In the genomic region with DNA sequence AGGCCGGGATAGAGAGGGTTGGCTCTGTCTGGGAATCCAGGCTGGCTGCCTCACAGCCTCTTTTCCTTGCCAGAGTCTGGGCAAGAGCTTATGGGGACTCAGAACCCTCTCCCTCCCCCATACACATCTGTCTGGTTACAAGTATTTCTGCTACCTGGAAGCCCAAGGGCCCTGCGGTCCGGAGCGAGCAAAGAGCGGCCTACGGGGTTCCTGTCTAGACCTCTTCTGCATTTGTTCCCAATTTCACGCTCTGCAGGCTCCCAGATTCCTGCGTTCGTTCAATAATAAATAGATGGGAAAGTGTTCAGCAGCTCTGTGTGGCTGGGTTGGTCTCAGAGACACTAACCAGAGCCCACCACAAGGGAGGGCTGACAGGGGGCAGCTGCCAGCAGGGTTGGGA, we compare ENCODE assay signal across 12 mouse cellular contexts. TPM values are rescaled to one million over a fixed set of nuclear protein-coding genes. Genes with fewer than 3 reads are reported as not detected.
DNase-seq lines count a peak whose midpoint lies in the region; ATAC-seq and TF ChIP-seq lines count a peak whose summit lies in the region.
"Had no signal": no experiment of that assay in that cellular context is flagged by ENCODE, and none has a peak within 500 bp of the region (broad histone marks: within the 10 kb centered on the region; RNA-seq: fewer than 3 reads in every experiment).

No protein-coding gene starts in this region.

- H3K4me1 ChIP-seq in heart, embryonic 16.5 days (ENCODE audit: control insufficient read depth, insufficient read depth, low read length) = peaks cover 48% of the 10 kb centered on the region
- H3K4me1 ChIP-seq in heart, adult 2 months (ENCODE audit: control insufficient read depth, insufficient read depth, low read length) = peaks cover 9% of the 10 kb centered on the region
- H3K4me1 ChIP-seq in embryonic facial prominence, embryonic 10.5 days = peaks cover 36% of the 10 kb centered on the region
- H3K4me1 ChIP-seq in limb, embryonic 14.5 days (ENCODE audit: control insufficient read depth, insufficient read depth, low read length) = peaks cover 41% of the 10 kb centered on the region
- no peaks in the 10 kb centered on the region for H3K4me1 ChIP-seq in kidney, adult 2 months (ENCODE audit: control insufficient read depth, insufficient read depth, low read length)

- H3K9ac ChIP-seq in heart, embryonic 16.5 days (ENCODE audit: low read length) = no peak overlapping the region
- H3K9ac ChIP-seq in heart, adult 2 months (ENCODE audit: low read depth, low read length) = no peak overlapping the region
- no peak overlapping the region for H3K9ac ChIP-seq in limb, embryonic 14.5 days (ENCODE audit: low read depth, low read length, severe bottlenecking)
- H3K9ac ChIP-seq: stomach, embryonic 15.5 days had no signal

- TF ChIP-seq CTCF in heart, adult 2 months (IDR thresholded peaks at IDR 0.05) = no peak
- no peak for TF ChIP-seq CTCF in kidney, adult 2 months (conservative IDR thresholded peaks at IDR 0.05; ENCODE audit: insufficient read depth, insufficient read length, low read depth, low read length)

- TF ChIP-seq EP300 in heart, adult 2 months (IDR thresholded peaks at IDR 0.05; ENCODE audit: insufficient read depth, low read depth, low read length) = no peak

- no peak for TF ChIP-seq POLR2A in heart, adult 2 months (IDR thresholded peaks at IDR 0.05; ENCODE audit: insufficient read depth, low read depth, low read length)
- no peak for TF ChIP-seq POLR2A in limb, embryonic 14.5 days (IDR thresholded peaks at IDR 0.05; ENCODE audit: borderline replicate concordance, extremely low read depth, insufficient read depth, insufficient read length)
- TF ChIP-seq POLR2A in kidney, adult 2 months (IDR thresholded peaks at IDR 0.05; ENCODE audit: low read depth, low read length) = no peak

- H3K9me3 ChIP-seq in heart, embryonic 16.5 days (replicated peaks; ENCODE audit: control insufficient read depth, low read length) = peaks cover 3% of the 10 kb centered on the region; the same call in 1 of the 2 replicates
- H3K9me3 ChIP-seq in embryonic facial prominence, embryonic 10.5 days = no peaks in the 10 kb centered on the region
- no peaks in the 10 kb centered on the region for H3K9me3 ChIP-seq in limb, embryonic 14.5 days (ENCODE audit: control insufficient read depth, low read length)
- H3K9me3 ChIP-seq: stomach, embryonic 15.5 days had no signal

- no peaks in the 10 kb centered on the region for H3K27me3 ChIP-seq in heart, embryonic 16.5 days (ENCODE audit: control insufficient read depth, insufficient read depth, low read length)
- no peaks in the 10 kb centered on the region for H3K27me3 ChIP-seq in heart, adult 2 months (ENCODE audit: control insufficient read depth, insufficient read depth, low read length)
- H3K27me3 ChIP-seq in embryonic facial prominence, embryonic 10.5 days (replicated peaks; ENCODE audit: low read depth, poor library complexity, severe bottlenecking) = peaks cover 42% of the 10 kb centered on the region; the same call in 1 of the 2 replicates
- no peaks in the 10 kb centered on the region for H3K27me3 ChIP-seq in limb, embryonic 14.5 days (ENCODE audit: control insufficient read depth, insufficient read depth, low read length)
- no peaks in the 10 kb centered on the region for H3K27me3 ChIP-seq in kidney, adult 2 months (replicated peaks; ENCODE audit: control insufficient read depth, insufficient read depth, low read length)
- H3K27me3 ChIP-seq: stomach, embryonic 15.5 days had no signal

- H3K79me2 ChIP-seq in heart, adult 2 months (replicated peaks; ENCODE audit: control insufficient read depth, insufficient read depth, low read length) = no peaks in the 10 kb centered on the region

- 74% methylated on average over 9 of the region's 9 CpGs for WGBS in heart, embryonic 16.5 days
- 87% methylated on average over 9 of the region's 9 CpGs for WGBS in heart, adult 2 months
- WGBS in embryonic facial prominence, embryonic 10.5 days = 36% methylated on average over 9 of the region's 9 CpGs
- WGBS in limb, embryonic 14.5 days = 12% methylated on average over 9 of the region's 9 CpGs
- WGBS in kidney, adult 2 months = 73% methylated on average over 9 of the region's 9 CpGs

- intact Hi-C loops in heart, adult 2 months (cut with DNase I) = loop anchor here (2.0 kb wide), 1 partner anchor 80 kb away; no protein-coding TSS in a partner anchor
- intact Hi-C loops in gastrocnemius, postnatal 14 days (cut with DNase I; ENCODE audit: low total_unique reads) = loop anchor here (10.0 kb wide), 1 partner anchor 48 kb away; the partner anchor contains the start of genes Adamtsl2 and Mymk

- no peak for ATAC-seq in heart, embryonic 16.5 days (replicated peaks; ENCODE audit: extremely low read depth, insufficient read depth, low FRiP score)
- peak; percentile 50 for ATAC-seq in limb, embryonic 14.5 days (ENCODE audit: low FRiP score, low read depth)

- DNase-seq in heart, adult 2 months = no peak
- DNase-seq in B cell, adult 2 months = peak; percentile 21 to 24
- DNase-seq in embryonic facial prominence, embryonic 10.5 days (ENCODE audit: low spot score) = peak; percentile 30
- no peak for DNase-seq in limb, embryonic 14.5 days (ENCODE audit: low spot score)
- DNase-seq in gastrocnemius, postnatal 14 days = no peak
- DNase-seq in kidney, adult 2 months = no peak
- no peak for DNase-seq in adrenal gland, adult 18-20 months (ENCODE audit: low spot score in 2 of 2)

- peak overlapping the region; percentile 48; the same call in 1 of the 2 replicates for H3K27ac ChIP-seq in heart, embryonic 16.5 days (ENCODE audit: low read length)
- H3K27ac ChIP-seq in heart, adult 2 months = no peak overlapping the region
- H3K27ac ChIP-seq in embryonic facial prominence, embryonic 10.5 days (replicated peaks) = peak overlapping the region; percentile 31
- H3K27ac ChIP-seq in limb, embryonic 14.5 days (replicated peaks; ENCODE audit: low read depth, low read length) = peak overlapping the region; percentile 65
- H3K27ac ChIP-seq in kidney, adult 2 months (ENCODE audit: insufficient read depth, low read depth, low read length) = no peak overlapping the region
- H3K27ac ChIP-seq: stomach, embryonic 15.5 days had no signal

- no peak overlapping the region for H3K4me3 ChIP-seq in heart, embryonic 16.5 days (ENCODE audit: low read length)
- no peak overlapping the region for H3K4me3 ChIP-seq in heart, adult 2 months
- H3K4me3 ChIP-seq in embryonic facial prominence, embryonic 10.5 days = no peak overlapping the region
- no peak overlapping the region for H3K4me3 ChIP-seq in limb, embryonic 14.5 days (replicated peaks; ENCODE audit: low read length)
- no peak overlapping the region for H3K4me3 ChIP-seq in kidney, adult 2 months (ENCODE audit: insufficient read depth, low read depth, low read length)
- H3K4me3 ChIP-seq: erythroblast, embryonic 14.5 days; stomach, embryonic 15.5 days had no signal

- no peak overlapping the region for H3K4me2 ChIP-seq in heart, embryonic 16.5 days (ENCODE audit: low read depth, low read length)
- H3K4me2 ChIP-seq in limb, embryonic 14.5 days (replicated peaks; ENCODE audit: low read depth, low read length, severe bottlenecking) = 0 out of 2 replicates have a peak overlapping the region, but pooled peaks have one; percentile 26
- H3K4me2 ChIP-seq: stomach, embryonic 15.5 days had no signal

- H3K36me3 ChIP-seq in heart, embryonic 16.5 days (ENCODE audit: control insufficient read depth, insufficient read depth) = no peaks in the 10 kb centered on the region
- no peaks in the 10 kb centered on the region for H3K36me3 ChIP-seq in heart, adult 2 months (ENCODE audit: control insufficient read depth, insufficient read depth, low read length)
- no peaks in the 10 kb centered on the region for H3K36me3 ChIP-seq in embryonic facial prominence, embryonic 10.5 days (replicated peaks)
- no peaks in the 10 kb centered on the region for H3K36me3 ChIP-seq in limb, embryonic 14.5 days (ENCODE audit: control insufficient read depth, insufficient read depth, low read length)
- H3K36me3 ChIP-seq in kidney, adult 2 months (ENCODE audit: control insufficient read depth, insufficient read depth, low read length) = no peaks in the 10 kb centered on the region
- H3K36me3 ChIP-seq: stomach, embryonic 15.5 days had no signal

RNA-seq across cellular contexts. Expression of gene Fam163b, which starts 19.7 kb away (rescaled TPM):
- 0.70 and 0.91 TPM in 2 replicates for polyA plus RNA-seq in heart, embryonic 16.5 days (2015; fragmentation: Nextera tagmentation; extraction: Ambion mirVana)
- under 1 TPM; 0.44 to 0.77 TPM for total RNA-seq in heart, adult 2 months (2021)
- 1.1 and 1.4 TPM in 2 replicates for polyA plus RNA-seq in heart, adult 2 months (2012; rRNA removed)
- 0.06 and 0.10 TPM in 2 replicates for polyA plus RNA-seq in embryonic facial prominence, embryonic 10.5 days (2016; fragmentation: Nextera tagmentation; extraction: Ambion mirVana)
- polyA plus RNA-seq in limb, embryonic 14.5 days (2012; rRNA removed) = 0.68 and 1.1 TPM in 2 replicates
- 0.30 and 0.43 TPM in 2 replicates for polyA plus RNA-seq in limb, embryonic 14.5 days (2014; fragmentation: Nextera tagmentation; extraction: Ambion mirVana)
- under 1 TPM; 0.07 to 0.08 TPM for total RNA-seq in gastrocnemius, postnatal 14 days (2021)
- polyA plus RNA-seq in kidney, adult 2 months (2012; rRNA removed) = 0.38 and 0.42 TPM in 2 replicates
- total RNA-seq in adrenal gland, adult 18-20 months (2021) = 1 to 10 TPM; 2.4 to 2.9 TPM
- total RNA-seq: liver, adult 2 months; megakaryocyte, adult 5-6 weeks had no signal
- polyA plus RNA-seq: erythroblast, embryonic 14.5 days; liver, adult 2 months had no signal

RNA-seq across cellular contexts. Expression of gene Dbh, which starts 42.5 kb away (rescaled TPM):
- polyA plus RNA-seq in heart, embryonic 16.5 days (2015; fragmentation: Nextera tagmentation; extraction: Ambion mirVana) = 0.72 and 0.80 TPM in 2 replicates
- 1 to 10 TPM; 1.1 to 2.1 TPM for total RNA-seq in heart, adult 2 months (2021)
- 7.7 and 9.4 TPM in 2 replicates for polyA plus RNA-seq in heart, adult 2 months (2012; rRNA removed)
- polyA plus RNA-seq in embryonic facial prominence, embryonic 10.5 days (2016; fragmentation: Nextera tagmentation; extraction: Ambion mirVana) = 0.25 and 0.87 TPM in 2 replicates
- 1.3 and 2.2 TPM in 2 replicates for polyA plus RNA-seq in limb, embryonic 14.5 days (2012; rRNA removed)
- 1.00 and 1.6 TPM in 2 replicates for polyA plus RNA-seq in limb, embryonic 14.5 days (2014; fragmentation: Nextera tagmentation; extraction: Ambion mirVana)
- total RNA-seq in gastrocnemius, postnatal 14 days (2021) = under 1 TPM in 1 of 2 experiments, not detected in 1; 0.12 TPM
- polyA plus RNA-seq in kidney, adult 2 months (2012; rRNA removed) = 3.1 and 10.1 TPM in 2 replicates
- total RNA-seq in adrenal gland, adult 18-20 months (2021) = 100 to 1,000 TPM; 311 to 388 TPM
- total RNA-seq: megakaryocyte, adult 5-6 weeks had no signal
- polyA plus RNA-seq: erythroblast, embryonic 14.5 days; liver, adult 2 months had no signal

RNA-seq across cellular contexts. Expression of gene Adamtsl2, which starts 43.4 kb away (rescaled TPM):
- polyA plus RNA-seq in heart, embryonic 16.5 days (2015; fragmentation: Nextera tagmentation; extraction: Ambion mirVana) = 12.4 and 14.8 TPM in 2 replicates
- 10 to 100 TPM in 1 of 2 experiments, 1 to 10 TPM in 1; 9.2 to 18.9 TPM for total RNA-seq in heart, adult 2 months (2021)
- polyA plus RNA-seq in heart, adult 2 months (2012; rRNA removed) = 27.0 and 38.7 TPM in 2 replicates
- 2.1 and 3.0 TPM in 2 replicates for polyA plus RNA-seq in embryonic facial prominence, embryonic 10.5 days (2016; fragmentation: Nextera tagmentation; extraction: Ambion mirVana)
- 16.1 and 21.5 TPM in 2 replicates for polyA plus RNA-seq in limb, embryonic 14.5 days (2012; rRNA removed)
- 9.3 and 12.9 TPM in 2 replicates for polyA plus RNA-seq in limb, embryonic 14.5 days (2014; fragmentation: Nextera tagmentation; extraction: Ambion mirVana)
- 10 to 100 TPM in 1 of 2 experiments, 1 to 10 TPM in 1; 6.3 to 10.5 TPM for total RNA-seq in gastrocnemius, postnatal 14 days (2021)
- polyA plus RNA-seq in kidney, adult 2 months (2012; rRNA removed) = 21.7 and 25.7 TPM in 2 replicates
- total RNA-seq in adrenal gland, adult 18-20 months (2021) = 10 to 100 TPM; 20.4 to 23.7 TPM
- total RNA-seq: megakaryocyte, adult 5-6 weeks had no signal
- polyA plus RNA-seq: erythroblast, embryonic 14.5 days had no signal

RNA-seq across cellular contexts. Expression of gene Mymk, which starts 50.6 kb away (rescaled TPM):
- 0.84 and 1.1 TPM in 2 replicates for polyA plus RNA-seq in heart, embryonic 16.5 days (2015; fragmentation: Nextera tagmentation; extraction: Ambion mirVana)
- total RNA-seq in heart, adult 2 months (2021) = not detected
- polyA plus RNA-seq in heart, adult 2 months (2012; rRNA removed) = 0.10 TPM in 1 of 2 replicates, not detected in the other
- polyA plus RNA-seq in embryonic facial prominence, embryonic 10.5 days (2016; fragmentation: Nextera tagmentation; extraction: Ambion mirVana) = 0.17 TPM in 1 of 2 replicates, not detected in the other
- 46.8 and 60.5 TPM in 2 replicates for polyA plus RNA-seq in limb, embryonic 14.5 days (2012; rRNA removed)
- 47.8 and 70.4 TPM in 2 replicates for polyA plus RNA-seq in limb, embryonic 14.5 days (2014; fragmentation: Nextera tagmentation; extraction: Ambion mirVana)
- 10 to 100 TPM; 30.5 to 36.4 TPM for total RNA-seq in gastrocnemius, postnatal 14 days (2021)
- polyA plus RNA-seq in kidney, adult 2 months (2012; rRNA removed) = 0.09 and 0.16 TPM in 2 replicates
- total RNA-seq in adrenal gland, adult 18-20 months (2021) = not detected
- total RNA-seq: liver, adult 2 months; megakaryocyte, adult 5-6 weeks had no signal
- polyA plus RNA-seq: erythroblast, embryonic 14.5 days; liver, adult 2 months had no signal

Comparison
In these comparisons a context has a peak if more than half of its experiments do, and no peak if none do; other contexts are left out.
1. H3K27ac ChIP-seq: peak in heart, embryonic 16.5 days (single experiment), embryonic facial prominence, embryonic 10.5 days (single experiment) and limb, embryonic 14.5 days (single experiment); none in heart, adult 2 months (single experiment) and kidney, adult 2 months (single experiment).
2. DNase-seq: peak in B cell, adult 2 months (2 of 2) and embryonic facial prominence, embryonic 10.5 days (single experiment); none in heart, adult 2 months (0 of 2), limb, embryonic 14.5 days (single experiment), gastrocnemius, postnatal 14 days (single experiment), kidney, adult 2 months (single experiment) and adrenal gland, adult 18-20 months (0 of 2).